Mouse (Mus musculus) neutrophil, adult 59 days (primary cell): ENCODE data around the gene Luzp2. TPM values are rescaled to one million over a fixed set of nuclear protein-coding genes. Genes with fewer than 3 reads are reported as not detected.

Source experiments
- total RNA-seq, 2 experiments: library from RNA; stranded (reverse); gene quantifications; 1 replicate in 1 of 2; 2 replicates in 1 of 2; pipeline ENCODE4 v1.2.4; 2023

Luzp2 gene
- not detected for total RNA-seq

DNA sequence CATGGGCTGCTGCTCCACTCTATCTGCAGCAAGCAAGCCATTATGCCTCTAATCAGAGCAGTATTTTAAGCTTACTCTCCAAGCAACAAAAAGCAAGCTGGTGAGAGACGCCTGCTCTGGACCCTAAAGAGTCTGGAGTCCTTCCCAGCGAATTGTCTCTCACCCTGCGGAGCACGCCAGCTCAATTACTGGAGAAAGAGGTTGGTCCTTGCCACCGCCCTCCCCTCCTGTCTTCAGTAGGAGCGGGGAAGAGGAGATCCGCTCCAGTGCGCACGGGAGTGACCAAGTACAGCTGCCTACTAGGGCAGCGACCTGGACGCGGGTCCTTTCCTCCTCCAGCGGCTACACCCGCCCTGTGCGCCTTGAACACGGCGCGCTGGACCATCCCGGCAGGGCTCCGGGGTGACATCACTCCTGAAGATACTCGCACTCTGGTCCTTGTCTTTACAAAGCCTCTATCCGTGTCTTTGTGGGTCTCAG, at the start of gene Luzp2:
Gene Luzp2, plus strand, starts transcription at position 127 of the 480 bp plus-strand sequence.

